Mouse (Mus musculus): ENCODE measurements at regions not wholly inside any gene's neighbourhood (a gene's known extent, or its start where the extent isn't known, plus 50 kb on each side); places are given as distances from the start of the nearest gene placed in this dataset.

GRCm38 (mm10) chr1:80025863-80026616, 165.1 kb upstream of the Serpine2 start:
- TF ChIP-seq CTCF (IDR thresholded peaks at IDR 0.05) (no peak), POLR2A (IDR thresholded peaks at IDR 0.05; ENCODE audit: insufficient read depth, low read depth, low read length) (no peak), EP300 (IDR thresholded peaks at IDR 0.05; ENCODE audit: insufficient read depth, low read depth, low read length) (no peak)

Data from heart, adult 2 months (tissue).